Mouse (Mus musculus): Measurements from ENCODE around the gene Fbrsl1.

GRCm38 (mm10) chr5:110471285-110471684 lies 23.0 kb upstream of the Fbrsl1 start:
- TF ChIP-seq EP300 (IDR thresholded peaks at IDR 0.05; ENCODE audit: insufficient read depth, low read depth, low read length) (no peak), CTCF (IDR thresholded peaks at IDR 0.05) (no peak)

Measured in heart, adult 2 months (tissue).